Mouse (Mus musculus) frontal cortex, postnatal 25 days (tissue): ENCODE data around the gene Schip1.

Experiments used
- DNase-seq, 2 experiments: peaks; one replicate each; pipeline ENCODE4 v3.0.0; 2022; ENCODE audit warnings: low spot score in 2 of 2

The Schip1 gene

GRCm38 (mm10) chr3:68558744-68559143 is 494.1 kb downstream of the Schip1 start:
- no peak for DNase-seq

GRCm38 (mm10) chr3:68560057-68560456 is 495.5 kb downstream of the Schip1 start:
- DNase-seq = no peak

- no peak for DNase-seq
These were observed 498.2 kb downstream of the Schip1 start for GRCm38 (mm10) chr3:68562838-68563237.

GRCm38 (mm10) chr3:68563922-68564321 is 499.3 kb downstream of the Schip1 start:
- no peak for DNase-seq

GRCm38 (mm10) chr3:68564978-68565674 is 500.5 kb downstream of the Schip1 start:
- DNase-seq = no peak

- no peak for DNase-seq
These were observed 501.1 kb downstream of the Schip1 start for GRCm38 (mm10) chr3:68565675-68566055.

GRCm38 (mm10) chr3:68567581-68567980 is 503.0 kb downstream of the Schip1 start:
- no peak for DNase-seq

GRCm38 (mm10) chr3:68568149-68568548 is 503.5 kb downstream of the Schip1 start:
- no peak for DNase-seq

GRCm38 (mm10) chr3:68568716-68569115 is 504.1 kb downstream of the Schip1 start:
- DNase-seq = no peak

GRCm38 (mm10) chr3:68570319-68570718 is 505.7 kb downstream of the Schip1 start:
- no peak for DNase-seq

- DNase-seq = peak; percentile 60 to 75
These were observed 507.9 kb downstream of the Schip1 start for GRCm38 (mm10) chr3:68572249-68573225.

- no peak for DNase-seq
These were observed 508.6 kb downstream of the Schip1 start for GRCm38 (mm10) chr3:68573226-68573624.

GRCm38 (mm10) chr3:68574097-68574496 is 509.5 kb downstream of the Schip1 start:
- DNase-seq = no peak

GRCm38 (mm10) chr3:68574565-68574964 is 510.0 kb downstream of the Schip1 start:
- no peak for DNase-seq

GRCm38 (mm10) chr3:68575636-68576340 is 511.2 kb downstream of the Schip1 start:
- no peak for DNase-seq

- peak; percentile 61 to 82 for DNase-seq
These were observed 511.8 kb downstream of the Schip1 start for GRCm38 (mm10) chr3:68576431-68576830.

GRCm38 (mm10) chr3:68576948-68577347 is 512.3 kb downstream of the Schip1 start:
- no peak for DNase-seq

GRCm38 (mm10) chr3:68581591-68581990 is 517.0 kb downstream of the Schip1 start:
- DNase-seq = no peak

- no peak for DNase-seq
These were observed 517.6 kb downstream of the Schip1 start for GRCm38 (mm10) chr3:68582103-68582740.

- DNase-seq = no peak
These were observed 518.6 kb downstream of the Schip1 start for GRCm38 (mm10) chr3:68583031-68583693.
